Mouse (Mus musculus): ENCODE data around the gene Kif18a. TPM values are rescaled to one million over a fixed set of nuclear protein-coding genes. Genes with fewer than 3 reads are reported as not detected.

The Kif18a gene
- polyA plus RNA-seq, 1 experiment from 2014 or later, result 20.7 TPM

- H3K9ac ChIP-seq (ENCODE audit: low read length), result peak overlapping the region; percentile 70
- DNase-seq (ENCODE audit: low spot score) (no peak), ATAC-seq (replicated peaks; ENCODE audit: low FRiP score, low TSS enrichment, low read depth) (no peak)
- no peaks in the 10 kb centered on the region for H3K27me3 ChIP-seq (replicated peaks; ENCODE audit: control insufficient read depth, insufficient read depth, low read length)
- H3K4me2 ChIP-seq (ENCODE audit: low read length), result peak overlapping the region; percentile 69
- peak overlapping the region; percentile 61 for H3K4me3 ChIP-seq (ENCODE audit: low read depth, low read length)
- peaks cover 11% of the 10 kb centered on the region for H3K4me1 ChIP-seq (replicated peaks; ENCODE audit: control insufficient read depth, insufficient read depth, low read length)
- 0 out of 2 replicates have a peak, but pooled peaks cover 3% of the 10 kb centered on the region for H3K36me3 ChIP-seq (ENCODE audit: control insufficient read depth, insufficient read depth, low read length)
- WGBS, result 3% methylated on average over 1 of the region's 1 CpGs
- H3K9me3 ChIP-seq (ENCODE audit: control insufficient read depth, low read length), result no peaks in the 10 kb centered on the region
- peak overlapping the region; percentile 73; the same call in 1 of the 2 replicates for H3K27ac ChIP-seq (ENCODE audit: low read depth)
These were observed 778 bp downstream of the Kif18a start for GRCm38 (mm10) chr2:109281341-109281690.

- DNase-seq (ENCODE audit: low spot score), result no peak
- H3K4me2 ChIP-seq (ENCODE audit: low read length), result no peak overlapping the region
- WGBS, result 92% methylated on average over 3 of the region's 3 CpGs
- H3K4me3 ChIP-seq (ENCODE audit: low read depth, low read length), result no peak overlapping the region
- no peak overlapping the region for H3K9ac ChIP-seq (ENCODE audit: low read length)
- no peaks in the 10 kb centered on the region for H3K27me3 ChIP-seq (replicated peaks; ENCODE audit: control insufficient read depth, insufficient read depth, low read length)
- H3K36me3 ChIP-seq (ENCODE audit: control insufficient read depth, insufficient read depth, low read length), result peaks cover 10% of the 10 kb centered on the region; the same call in 1 of the 2 replicates
- no peaks in the 10 kb centered on the region for H3K9me3 ChIP-seq (ENCODE audit: control insufficient read depth, low read length)
- no peak for ATAC-seq (replicated peaks; ENCODE audit: low FRiP score, low TSS enrichment, low read depth)
- no peak overlapping the region for H3K27ac ChIP-seq (ENCODE audit: low read depth)
- H3K4me1 ChIP-seq (replicated peaks; ENCODE audit: control insufficient read depth, insufficient read depth, low read length), result peaks cover 7% of the 10 kb centered on the region
These were observed 3.6 kb downstream of the Kif18a start for GRCm38 (mm10) chr2:109284121-109284520.

- Histone ChIP-seq H3K27me3 (replicated peaks; ENCODE audit: control insufficient read depth, insufficient read depth, low read length) (no peaks in the 10 kb centered on the region), H3K4me3 (ENCODE audit: low read depth, low read length) (no peak overlapping the region), H3K9me3 (ENCODE audit: control insufficient read depth, low read length) (no peaks in the 10 kb centered on the region), H3K36me3 (ENCODE audit: control insufficient read depth, insufficient read depth, low read length) (peaks cover 52% of the 10 kb centered on the region), H3K27ac (ENCODE audit: low read depth) (no peak overlapping the region), H3K4me2 (ENCODE audit: low read length) (no peak overlapping the region), H3K9ac (ENCODE audit: low read length) (no peak overlapping the region), H3K4me1 (replicated peaks; ENCODE audit: control insufficient read depth, insufficient read depth, low read length) (no peaks in the 10 kb centered on the region)
- DNase-seq (ENCODE audit: low spot score), result no peak
- 92% methylated on average over 6 of the region's 6 CpGs for WGBS
- ATAC-seq (replicated peaks; ENCODE audit: low FRiP score, low TSS enrichment, low read depth), result no peak
These were observed 8.8 kb downstream of the Kif18a start for GRCm38 (mm10) chr2:109289327-109289726.

- Histone ChIP-seq H3K36me3 (ENCODE audit: control insufficient read depth, insufficient read depth, low read length) (peaks cover 43% of the 10 kb centered on the region), H3K9ac (ENCODE audit: low read length) (no peak overlapping the region), H3K27ac (ENCODE audit: low read depth) (no peak overlapping the region), H3K4me3 (ENCODE audit: low read depth, low read length) (no peak overlapping the region), H3K4me2 (ENCODE audit: low read length) (no peak overlapping the region), H3K9me3 (ENCODE audit: control insufficient read depth, low read length) (no peaks in the 10 kb centered on the region), H3K4me1 (replicated peaks; ENCODE audit: control insufficient read depth, insufficient read depth, low read length) (no peaks in the 10 kb centered on the region), H3K27me3 (replicated peaks; ENCODE audit: control insufficient read depth, insufficient read depth, low read length) (no peaks in the 10 kb centered on the region)
- WGBS, result 91% methylated on average over 5 of the region's 5 CpGs
- DNase-seq (ENCODE audit: low spot score) (no peak), ATAC-seq (replicated peaks; ENCODE audit: low FRiP score, low TSS enrichment, low read depth) (no peak)
These were observed 15.7 kb downstream of the Kif18a start for GRCm38 (mm10) chr2:109296264-109296663.

GRCm38 (mm10) chr2:109298160-109298559 lies 17.6 kb downstream of the Kif18a start:
- no peak overlapping the region for H3K4me2 ChIP-seq (ENCODE audit: low read length)
- H3K4me3 ChIP-seq (ENCODE audit: low read depth, low read length), result no peak overlapping the region
- no peaks in the 10 kb centered on the region for H3K4me1 ChIP-seq (replicated peaks; ENCODE audit: control insufficient read depth, insufficient read depth, low read length)
- no peaks in the 10 kb centered on the region for H3K27me3 ChIP-seq (replicated peaks; ENCODE audit: control insufficient read depth, insufficient read depth, low read length)
- no peak overlapping the region for H3K27ac ChIP-seq (ENCODE audit: low read depth)
- ATAC-seq (replicated peaks; ENCODE audit: low FRiP score, low TSS enrichment, low read depth) (no peak), DNase-seq (ENCODE audit: low spot score) (no peak)
- peaks cover 38% of the 10 kb centered on the region for H3K36me3 ChIP-seq (ENCODE audit: control insufficient read depth, insufficient read depth, low read length)
- H3K9me3 ChIP-seq (ENCODE audit: control insufficient read depth, low read length), result no peaks in the 10 kb centered on the region
- WGBS, result 98% methylated on average over 1 of the region's 1 CpGs
- no peak overlapping the region for H3K9ac ChIP-seq (ENCODE audit: low read length)

- Histone ChIP-seq H3K27me3 (replicated peaks; ENCODE audit: control insufficient read depth, insufficient read depth, low read length) (no peaks in the 10 kb centered on the region), H3K27ac (ENCODE audit: low read depth) (no peak overlapping the region), H3K9me3 (ENCODE audit: control insufficient read depth, low read length) (no peaks in the 10 kb centered on the region), H3K36me3 (ENCODE audit: control insufficient read depth, insufficient read depth, low read length) (peaks cover 40% of the 10 kb centered on the region), H3K9ac (ENCODE audit: low read length) (no peak overlapping the region), H3K4me2 (ENCODE audit: low read length) (no peak overlapping the region), H3K4me3 (ENCODE audit: low read depth, low read length) (no peak overlapping the region), H3K4me1 (replicated peaks; ENCODE audit: control insufficient read depth, insufficient read depth, low read length) (no peaks in the 10 kb centered on the region)
- WGBS, result 89% methylated on average over 3 of the region's 3 CpGs
- ATAC-seq (replicated peaks; ENCODE audit: low FRiP score, low TSS enrichment, low read depth) (no peak), DNase-seq (ENCODE audit: low spot score) (no peak)
These were observed 21.7 kb downstream of the Kif18a start for GRCm38 (mm10) chr2:109302234-109302633.

GRCm38 (mm10) chr2:109303638-109304037 lies 23.1 kb downstream of the Kif18a start:
- peaks cover 46% of the 10 kb centered on the region for H3K36me3 ChIP-seq (ENCODE audit: control insufficient read depth, insufficient read depth, low read length)
- H3K9me3 ChIP-seq (ENCODE audit: control insufficient read depth, low read length), result no peaks in the 10 kb centered on the region
- no peak overlapping the region for H3K9ac ChIP-seq (ENCODE audit: low read length)
- H3K4me1 ChIP-seq (replicated peaks; ENCODE audit: control insufficient read depth, insufficient read depth, low read length), result no peaks in the 10 kb centered on the region
- H3K27me3 ChIP-seq (replicated peaks; ENCODE audit: control insufficient read depth, insufficient read depth, low read length), result no peaks in the 10 kb centered on the region
- no peak overlapping the region for H3K27ac ChIP-seq (ENCODE audit: low read depth)
- no peak overlapping the region for H3K4me3 ChIP-seq (ENCODE audit: low read depth, low read length)
- DNase-seq (ENCODE audit: low spot score), result no peak
- ATAC-seq (replicated peaks; ENCODE audit: low FRiP score, low TSS enrichment, low read depth), result no peak
- no peak overlapping the region for H3K4me2 ChIP-seq (ENCODE audit: low read length)

GRCm38 (mm10) chr2:109311369-109311768 lies 30.8 kb downstream of the Kif18a start:
- H3K27ac ChIP-seq (ENCODE audit: low read depth), result no peak overlapping the region
- H3K4me2 ChIP-seq (ENCODE audit: low read length), result no peak overlapping the region
- no peak for DNase-seq (ENCODE audit: low spot score)
- no peak overlapping the region for H3K4me3 ChIP-seq (ENCODE audit: low read depth, low read length)
- no peaks in the 10 kb centered on the region for H3K9me3 ChIP-seq (ENCODE audit: control insufficient read depth, low read length)
- no peaks in the 10 kb centered on the region for H3K4me1 ChIP-seq (replicated peaks; ENCODE audit: control insufficient read depth, insufficient read depth, low read length)
- H3K9ac ChIP-seq (ENCODE audit: low read length), result no peak overlapping the region
- WGBS, result 97% methylated on average over 5 of the region's 5 CpGs
- no peak for ATAC-seq (replicated peaks; ENCODE audit: low FRiP score, low TSS enrichment, low read depth)
- H3K36me3 ChIP-seq (ENCODE audit: control insufficient read depth, insufficient read depth, low read length), result peaks cover 48% of the 10 kb centered on the region
- no peaks in the 10 kb centered on the region for H3K27me3 ChIP-seq (replicated peaks; ENCODE audit: control insufficient read depth, insufficient read depth, low read length)

GRCm38 (mm10) chr2:109331807-109332206 lies 51.3 kb downstream of the Kif18a start:
- Histone ChIP-seq H3K4me3 (ENCODE audit: low read depth, low read length) (no peak overlapping the region), H3K9me3 (ENCODE audit: control insufficient read depth, low read length) (no peaks in the 10 kb centered on the region), H3K27ac (ENCODE audit: low read depth) (no peak overlapping the region), H3K4me1 (replicated peaks; ENCODE audit: control insufficient read depth, insufficient read depth, low read length) (no peaks in the 10 kb centered on the region), H3K27me3 (replicated peaks; ENCODE audit: control insufficient read depth, insufficient read depth, low read length) (no peaks in the 10 kb centered on the region), H3K4me2 (ENCODE audit: low read length) (no peak overlapping the region), H3K36me3 (ENCODE audit: control insufficient read depth, insufficient read depth, low read length) (peaks cover 11% of the 10 kb centered on the region), H3K9ac (ENCODE audit: low read length) (no peak overlapping the region)
- 89% methylated on average over 1 of the region's 1 CpGs for WGBS
- ATAC-seq (replicated peaks; ENCODE audit: low FRiP score, low TSS enrichment, low read depth) (no peak), DNase-seq (ENCODE audit: low spot score) (no peak)
